Mouse (Mus musculus): ENCODE measurements at regions not wholly inside any gene's neighbourhood (a gene's known extent, or its start where the extent isn't known, plus 50 kb on each side); places are given as distances from the start of the nearest gene placed in this dataset.

- ATAC-seq (no peak), DNase-seq (no peak)
- no peak overlapping the region for H3K27ac ChIP-seq (ENCODE audit: low read depth)
- no peak overlapping the region for H3K9ac ChIP-seq (replicated peaks)
- 77% methylated on average over 4 of the region's 4 CpGs for WGBS (ENCODE audit: insufficient replicate concordance)
- no peaks in the 10 kb centered on the region for H3K9me3 ChIP-seq (ENCODE audit: low read length)
- no peaks in the 10 kb centered on the region for H3K4me1 ChIP-seq (ENCODE audit: insufficient read depth)
- H3K36me3 ChIP-seq (replicated peaks; ENCODE audit: insufficient read depth, low read length): no peaks in the 10 kb centered on the region
- TF ChIP-seq CTCF (IDR thresholded peaks at IDR 0.05; ENCODE audit: low read depth) (no peak), EP300 (IDR thresholded peaks at IDR 0.05; ENCODE audit: low read depth) (no peak)
- no peaks in the 10 kb centered on the region for H3K27me3 ChIP-seq (ENCODE audit: insufficient read depth, low read length)
- H3K4me2 ChIP-seq (ENCODE audit: low read depth, low read length): no peak overlapping the region
- no peak overlapping the region for H3K4me3 ChIP-seq (ENCODE audit: low read depth, low read length)
These were observed 140.8 kb downstream of the Sec23ip start for GRCm38 (mm10) chr7:128885551-128885950.

GRCm38 (mm10) chr7:128910134-128910533 is 165.4 kb downstream of the Sec23ip start:
- WGBS (ENCODE audit: insufficient replicate concordance): 67% methylated on average over 4 of the region's 4 CpGs

GRCm38 (mm10) chr7:128937976-128938730 is 193.4 kb downstream of the Sec23ip start:
- Histone ChIP-seq H3K4me3 (ENCODE audit: low read depth, low read length) (no peak overlapping the region), H3K27ac (ENCODE audit: low read depth) (no peak overlapping the region), H3K9me3 (ENCODE audit: low read length) (no peaks in the 10 kb centered on the region), H3K4me1 (ENCODE audit: insufficient read depth) (no peaks in the 10 kb centered on the region), H3K9ac (replicated peaks) (no peak overlapping the region), H3K4me2 (ENCODE audit: low read depth, low read length) (no peak overlapping the region), H3K27me3 (ENCODE audit: insufficient read depth, low read length) (no peaks in the 10 kb centered on the region), H3K36me3 (replicated peaks; ENCODE audit: insufficient read depth, low read length) (no peaks in the 10 kb centered on the region)
- TF ChIP-seq CTCF (IDR thresholded peaks at IDR 0.05; ENCODE audit: low read depth) (no peak), EP300 (IDR thresholded peaks at IDR 0.05; ENCODE audit: low read depth) (no peak)
- peak; percentile 14 for DNase-seq
- WGBS (ENCODE audit: insufficient replicate concordance): 30% methylated on average over 6 of the region's 6 CpGs
- ATAC-seq: no peak

More at GRCm38 (mm10) chr7:128910134-128910533, 165.4 kb downstream of the Sec23ip start:
- DNase-seq (no peak), ATAC-seq (no peak)
- Histone ChIP-seq H3K27me3 (ENCODE audit: insufficient read depth, low read length) (no peaks in the 10 kb centered on the region), H3K9ac (replicated peaks) (no peak overlapping the region), H3K4me1 (ENCODE audit: insufficient read depth) (no peaks in the 10 kb centered on the region), H3K9me3 (ENCODE audit: low read length) (no peaks in the 10 kb centered on the region), H3K36me3 (replicated peaks; ENCODE audit: insufficient read depth, low read length) (no peaks in the 10 kb centered on the region), H3K4me2 (ENCODE audit: low read depth, low read length) (no peak overlapping the region), H3K4me3 (ENCODE audit: low read depth, low read length) (no peak overlapping the region), H3K27ac (ENCODE audit: low read depth) (no peak overlapping the region)
- TF ChIP-seq EP300 (IDR thresholded peaks at IDR 0.05; ENCODE audit: low read depth): no peak
- TF ChIP-seq CTCF (IDR thresholded peaks at IDR 0.05; ENCODE audit: low read depth): no peak

GRCm38 (mm10) chr7:128960575-128960974 is 215.8 kb downstream of the Sec23ip start:
- H3K4me1 ChIP-seq (ENCODE audit: insufficient read depth): no peaks in the 10 kb centered on the region
- WGBS (ENCODE audit: insufficient replicate concordance): 71% methylated on average over 5 of the region's 5 CpGs
- H3K4me3 ChIP-seq (ENCODE audit: low read depth, low read length): no peak overlapping the region
- no peak for TF ChIP-seq EP300 (IDR thresholded peaks at IDR 0.05; ENCODE audit: low read depth)
- TF ChIP-seq CTCF (IDR thresholded peaks at IDR 0.05; ENCODE audit: low read depth): no peak
- H3K9me3 ChIP-seq (ENCODE audit: low read length): no peaks in the 10 kb centered on the region
- DNase-seq: no peak
- no peak overlapping the region for H3K9ac ChIP-seq (replicated peaks)
- no peak for ATAC-seq
- no peaks in the 10 kb centered on the region for H3K27me3 ChIP-seq (ENCODE audit: insufficient read depth, low read length)
- H3K27ac ChIP-seq (ENCODE audit: low read depth): no peak overlapping the region
- no peak overlapping the region for H3K4me2 ChIP-seq (ENCODE audit: low read depth, low read length)
- H3K36me3 ChIP-seq (replicated peaks; ENCODE audit: insufficient read depth, low read length): no peaks in the 10 kb centered on the region

- Histone ChIP-seq H3K27ac (ENCODE audit: low read depth) (no peak overlapping the region), H3K4me3 (ENCODE audit: low read depth, low read length) (no peak overlapping the region), H3K36me3 (replicated peaks; ENCODE audit: insufficient read depth, low read length) (no peaks in the 10 kb centered on the region), H3K9me3 (ENCODE audit: low read length) (no peaks in the 10 kb centered on the region), H3K27me3 (ENCODE audit: insufficient read depth, low read length) (no peaks in the 10 kb centered on the region), H3K9ac (replicated peaks) (no peak overlapping the region), H3K4me2 (ENCODE audit: low read depth, low read length) (no peak overlapping the region), H3K4me1 (ENCODE audit: insufficient read depth) (no peaks in the 10 kb centered on the region)
- WGBS (ENCODE audit: insufficient replicate concordance): 59% methylated on average over 4 of the region's 4 CpGs
- DNase-seq: no peak
- TF ChIP-seq EP300 (IDR thresholded peaks at IDR 0.05; ENCODE audit: low read depth) (no peak), CTCF (IDR thresholded peaks at IDR 0.05; ENCODE audit: low read depth) (no peak)
- no peak for ATAC-seq
These were observed 235.2 kb downstream of the Sec23ip start for GRCm38 (mm10) chr7:128979904-128980303.

- DNase-seq (no peak), ATAC-seq (no peak)
- Histone ChIP-seq H3K4me3 (ENCODE audit: low read depth, low read length) (no peak overlapping the region), H3K4me2 (ENCODE audit: low read depth, low read length) (no peak overlapping the region), H3K27me3 (ENCODE audit: insufficient read depth, low read length) (no peaks in the 10 kb centered on the region), H3K36me3 (replicated peaks; ENCODE audit: insufficient read depth, low read length) (no peaks in the 10 kb centered on the region), H3K9ac (replicated peaks) (no peak overlapping the region), H3K4me1 (ENCODE audit: insufficient read depth) (no peaks in the 10 kb centered on the region), H3K27ac (ENCODE audit: low read depth) (no peak overlapping the region), H3K9me3 (ENCODE audit: low read length) (no peaks in the 10 kb centered on the region)
- TF ChIP-seq EP300 (IDR thresholded peaks at IDR 0.05; ENCODE audit: low read depth): no peak
- no peak for TF ChIP-seq CTCF (IDR thresholded peaks at IDR 0.05; ENCODE audit: low read depth)
- WGBS (ENCODE audit: insufficient replicate concordance): 58% methylated on average over 7 of the region's 7 CpGs
These were observed 236.1 kb downstream of the Sec23ip start for GRCm38 (mm10) chr7:128980827-128981226.

Measured in liver, postnatal 0 days (tissue).